Mouse (Mus musculus) heart, adult 11 months (tissue): ENCODE results near the gene Dusp16.
A peak's percentile ranks its signal among the peaks of the same experiment; 100 is the strongest.

Source experiments
- DNase-seq: peaks from one replicate; pipeline ENCODE4 v3.0.0; 2022

Gene Dusp16

DNA sequence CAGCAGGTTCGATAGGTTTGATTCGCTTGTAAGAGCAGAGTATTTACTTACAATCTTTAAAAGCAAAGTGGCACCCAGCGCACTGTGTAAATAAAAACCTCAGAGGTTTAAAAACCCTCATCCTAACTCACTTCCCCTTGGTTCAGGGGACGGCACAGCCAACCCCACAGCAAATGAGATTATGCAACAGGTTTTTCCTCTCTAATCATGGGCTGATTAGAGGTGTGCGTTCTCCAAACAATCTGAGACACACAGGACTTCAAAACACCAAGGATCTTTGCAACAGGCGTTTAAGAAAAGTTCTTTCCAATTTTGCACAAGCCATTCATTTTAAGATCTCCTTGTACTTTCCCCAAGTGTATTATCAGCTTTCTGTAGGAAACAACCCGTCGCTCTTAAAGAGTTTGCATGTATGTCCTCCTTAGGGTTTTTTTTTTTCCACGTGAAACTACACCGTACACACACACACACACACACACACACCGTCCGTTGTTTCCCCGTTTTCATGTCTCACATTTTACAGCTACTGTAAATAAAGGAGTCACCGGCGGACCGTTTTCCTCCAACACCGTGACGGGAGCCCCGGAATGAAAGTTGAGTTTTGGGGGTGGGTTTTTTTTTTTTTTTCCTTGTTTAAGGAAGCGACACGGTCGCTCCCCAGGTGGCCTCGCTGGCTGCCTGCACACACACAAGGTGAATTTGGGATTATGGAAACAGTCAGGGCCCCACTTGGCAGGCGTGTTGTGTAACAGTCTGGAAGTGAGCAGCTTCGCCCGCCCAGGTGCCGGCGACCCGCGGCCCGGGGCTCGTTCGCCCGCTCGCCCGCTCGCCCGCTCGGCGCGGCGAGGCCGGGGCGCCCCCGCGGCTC is 940 bp downstream of the Dusp16 start:
- DNase-seq = peak; percentile 95

DNA sequence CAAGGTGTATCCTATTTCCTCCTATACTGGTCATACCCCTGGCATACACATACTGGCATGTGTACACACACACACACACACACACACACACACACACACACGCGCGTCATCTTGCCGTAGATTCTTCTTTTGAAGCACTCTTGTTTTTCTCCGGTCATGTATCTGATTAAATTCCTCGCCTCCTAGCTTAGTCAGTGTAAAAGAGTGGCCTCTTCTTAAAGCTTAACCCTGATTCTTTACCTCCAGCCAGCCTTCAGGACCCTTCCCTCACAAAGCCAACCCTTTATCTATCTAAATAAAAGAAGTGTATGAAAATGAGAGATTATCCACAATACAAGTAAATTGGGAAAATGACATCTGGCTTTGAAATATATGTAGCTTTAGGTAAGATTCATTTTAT is 3.3 kb downstream of the Dusp16 start:
- DNase-seq = no peak

DNA sequence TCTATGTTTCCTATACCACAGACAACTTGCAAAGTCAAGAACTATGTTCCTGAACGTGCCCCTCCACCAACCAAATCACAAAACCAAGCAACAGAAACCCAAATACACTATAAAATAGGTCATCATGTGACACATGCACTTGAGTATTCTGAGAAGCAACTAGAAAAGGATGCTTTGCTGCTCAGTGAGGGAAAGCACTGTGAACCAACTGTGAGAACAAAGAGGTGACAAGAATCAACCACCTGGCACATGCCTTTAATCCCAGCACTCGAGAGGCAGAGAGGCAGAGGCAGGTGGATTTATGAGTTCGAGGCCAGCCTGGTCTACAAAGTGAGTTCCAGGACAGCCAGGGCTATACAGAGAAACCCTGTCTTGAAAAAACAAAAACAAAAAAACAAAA is 6.0 kb downstream of the Dusp16 start:
- DNase-seq = no peak

DNA sequence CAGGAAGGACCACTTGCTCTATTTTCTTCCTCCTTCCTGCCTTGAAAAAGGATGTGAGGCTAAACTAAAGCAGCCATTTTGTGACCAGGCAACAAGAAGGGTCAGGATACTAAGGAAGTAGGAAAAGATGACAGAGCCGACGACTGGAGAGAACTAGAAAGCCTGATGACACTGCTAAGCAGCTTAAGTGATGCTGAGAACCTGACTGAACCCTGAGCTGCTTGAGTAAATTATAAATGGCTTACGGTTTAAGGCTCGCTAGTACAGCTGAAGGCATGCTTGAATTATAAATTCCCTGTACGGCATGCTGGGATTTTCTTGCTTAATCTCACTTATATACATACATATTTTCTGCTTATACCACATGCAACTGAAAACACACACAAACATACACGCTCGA is 9.5 kb downstream of the Dusp16 start:
- DNase-seq = no peak

DNA sequence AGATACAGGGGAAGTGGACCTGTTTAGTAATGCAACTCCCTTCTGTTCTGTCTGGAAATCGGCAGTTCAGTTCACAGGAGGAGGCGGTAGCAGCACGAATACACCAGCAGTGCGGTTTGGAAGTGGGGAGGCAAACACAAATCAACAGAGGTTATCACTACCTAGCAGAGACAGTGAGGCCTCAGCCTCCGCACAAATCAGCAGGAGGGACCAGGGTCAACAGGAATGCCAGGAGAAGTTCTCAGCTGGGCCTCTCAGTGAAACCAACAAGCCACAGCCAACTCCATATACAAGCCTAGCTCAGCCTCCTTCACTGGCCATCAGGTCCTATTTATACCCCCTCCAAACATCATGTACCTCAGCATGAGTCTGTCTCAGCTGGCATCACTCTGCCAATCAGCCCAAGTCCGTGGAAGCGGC is 10.9 kb downstream of the Dusp16 start:
- peak; percentile 88 for DNase-seq

DNA sequence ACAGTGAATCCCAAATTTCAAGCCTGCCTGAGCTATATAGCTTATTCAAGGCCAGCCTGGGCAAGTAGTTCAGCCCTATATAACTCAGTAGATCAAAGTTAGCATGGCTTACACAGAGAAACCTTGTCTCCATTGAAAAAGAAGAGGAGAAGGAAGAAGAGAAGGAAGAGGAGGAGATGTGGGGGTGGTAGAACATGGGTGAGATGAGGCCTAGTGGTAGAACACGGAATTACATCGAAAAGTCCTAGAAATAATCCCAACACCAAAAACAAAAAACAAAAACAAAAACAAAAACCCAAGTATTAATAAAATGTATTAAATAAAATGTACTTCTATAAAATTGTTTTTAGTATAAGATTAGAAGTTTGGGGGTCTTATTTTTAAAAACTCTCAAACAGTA is 12.4 kb downstream of the Dusp16 start:
- no peak for DNase-seq

DNA sequence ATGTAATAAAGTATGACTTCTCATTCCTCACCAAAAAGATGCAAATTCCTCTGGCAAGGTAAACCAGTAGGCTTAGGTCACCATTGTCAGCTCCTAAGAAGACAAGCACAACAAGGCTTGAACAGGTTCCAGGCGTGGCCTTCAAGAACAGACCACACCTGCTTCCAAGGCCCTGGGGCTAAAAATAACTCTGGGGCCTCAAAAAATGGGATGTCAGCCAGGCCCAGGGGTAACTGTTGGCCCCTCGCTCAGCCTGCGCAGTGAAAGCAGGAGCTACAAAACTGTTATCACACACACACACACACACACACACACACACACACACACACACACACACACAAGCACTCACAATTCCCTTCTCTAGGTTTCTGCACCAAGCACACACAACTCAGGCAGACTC is 18.5 kb downstream of the Dusp16 start:
- peak; percentile 95 for DNase-seq

DNA sequence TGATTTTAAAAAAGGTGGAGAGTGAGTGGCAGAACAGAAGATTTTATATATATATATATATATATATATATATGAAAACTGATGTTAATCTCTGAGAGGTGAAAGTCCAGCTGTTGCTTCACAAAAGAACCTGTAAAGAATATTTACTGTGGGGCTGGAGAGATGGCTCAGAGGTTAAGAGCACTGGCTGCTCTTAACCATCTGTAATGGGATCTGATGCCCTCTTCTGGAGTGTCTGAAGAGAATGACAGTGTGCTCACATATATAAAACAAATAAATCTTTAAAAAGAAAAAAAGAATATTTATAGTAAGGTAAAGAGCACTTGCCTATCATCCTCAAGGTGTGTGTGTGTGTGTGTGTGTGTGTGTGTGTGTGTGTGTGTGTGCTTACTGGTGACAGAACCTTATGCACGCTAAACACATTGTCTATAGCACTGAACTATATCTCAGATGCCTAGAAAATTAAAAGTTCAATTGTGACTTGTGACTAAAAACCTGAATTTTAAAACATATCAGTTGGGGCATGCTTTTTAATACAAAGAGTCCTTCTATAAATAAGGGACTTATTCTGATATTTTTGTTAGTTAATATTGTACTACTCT is 19.0 kb downstream of the Dusp16 start:
- no peak for DNase-seq

DNA sequence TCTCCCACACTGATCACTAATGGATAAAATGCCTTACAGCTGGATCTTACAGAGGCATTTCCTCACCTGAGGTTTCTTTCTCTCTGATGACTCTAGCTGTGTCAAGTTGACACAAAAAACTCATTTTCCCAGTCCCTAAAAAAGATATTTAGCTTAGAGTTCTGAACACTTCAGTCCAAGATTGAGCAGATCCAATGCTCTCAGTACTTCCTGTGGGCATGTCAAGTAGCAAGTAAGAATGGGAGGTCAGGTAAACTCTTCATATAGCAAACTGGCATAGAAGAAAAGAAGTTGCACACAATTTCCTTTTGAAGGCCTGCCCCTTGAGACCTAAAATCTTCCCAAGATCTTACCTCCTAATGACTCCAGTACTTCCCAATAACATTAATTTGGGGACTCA is 22.1 kb downstream of the Dusp16 start:
- no peak for DNase-seq

DNA sequence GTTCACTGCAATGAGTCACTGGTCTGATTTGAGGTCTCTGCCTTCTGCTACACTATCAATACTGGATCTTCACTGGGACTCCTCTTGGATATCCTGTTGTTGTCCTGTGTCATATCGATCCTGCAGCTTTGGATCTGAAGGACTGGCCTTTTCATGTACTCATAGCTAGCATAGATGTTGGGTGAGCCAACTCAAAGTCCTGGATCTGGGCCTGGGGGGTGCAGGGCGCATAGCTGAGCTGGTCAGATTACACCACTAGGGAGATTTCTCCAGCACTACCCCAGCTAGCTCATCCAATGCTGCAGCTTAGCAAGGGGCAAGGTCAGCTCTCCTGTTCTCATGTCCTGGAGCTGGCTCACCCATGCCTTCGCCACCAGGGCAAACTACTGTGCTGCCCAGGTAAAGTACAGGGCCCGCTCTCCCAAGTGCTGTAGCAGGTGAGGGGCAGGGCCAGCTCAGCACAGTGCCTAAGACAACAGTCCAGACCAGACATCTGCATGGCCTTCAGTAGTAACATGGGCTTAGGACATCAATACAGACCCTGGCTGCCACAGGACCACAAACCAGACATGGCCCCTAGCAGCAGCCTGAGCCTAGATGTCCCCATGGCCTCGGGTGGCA is 27.9 kb downstream of the Dusp16 start:
- DNase-seq = peak; percentile 90

DNA sequence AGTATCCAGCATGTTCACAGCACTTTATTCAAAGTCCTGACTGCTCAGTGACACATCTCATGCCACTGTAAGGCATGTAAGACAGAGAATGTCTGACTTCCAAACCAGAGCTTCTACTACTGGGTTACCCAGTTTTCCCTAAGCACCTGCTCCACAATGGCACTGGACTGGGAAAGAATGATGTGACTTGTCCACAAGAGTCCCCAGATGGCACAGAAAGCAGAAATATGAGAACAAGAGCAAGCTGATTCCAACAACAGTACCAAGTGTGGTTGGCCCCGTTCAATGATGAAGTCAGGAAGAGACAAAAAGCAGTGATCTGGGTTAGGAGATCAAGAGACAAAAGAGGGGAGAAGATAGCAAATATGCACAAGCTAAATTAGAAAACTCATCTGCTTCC is 29.0 kb downstream of the Dusp16 start:
- DNase-seq = no peak

DNA sequence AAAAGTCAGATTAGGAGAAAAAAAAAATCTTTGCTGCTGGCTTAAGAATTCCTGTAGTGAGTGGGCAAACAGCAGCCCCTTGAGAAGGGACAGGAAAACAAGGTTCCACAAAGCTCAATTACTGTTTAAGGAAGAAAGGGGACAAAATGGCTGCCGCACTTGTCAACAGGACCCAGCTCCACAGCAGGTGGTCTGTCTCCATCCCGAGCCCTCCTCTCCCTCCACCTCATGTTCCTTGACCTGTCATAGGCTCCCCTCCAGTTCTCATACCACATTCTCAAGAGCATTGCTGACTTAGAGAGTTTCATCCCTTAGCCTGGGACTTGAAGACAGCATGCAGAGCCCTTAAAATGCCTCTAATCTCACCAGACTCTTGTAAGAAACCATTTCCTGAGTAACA is 30.6 kb downstream of the Dusp16 start:
- DNase-seq = peak; percentile 53

DNA sequence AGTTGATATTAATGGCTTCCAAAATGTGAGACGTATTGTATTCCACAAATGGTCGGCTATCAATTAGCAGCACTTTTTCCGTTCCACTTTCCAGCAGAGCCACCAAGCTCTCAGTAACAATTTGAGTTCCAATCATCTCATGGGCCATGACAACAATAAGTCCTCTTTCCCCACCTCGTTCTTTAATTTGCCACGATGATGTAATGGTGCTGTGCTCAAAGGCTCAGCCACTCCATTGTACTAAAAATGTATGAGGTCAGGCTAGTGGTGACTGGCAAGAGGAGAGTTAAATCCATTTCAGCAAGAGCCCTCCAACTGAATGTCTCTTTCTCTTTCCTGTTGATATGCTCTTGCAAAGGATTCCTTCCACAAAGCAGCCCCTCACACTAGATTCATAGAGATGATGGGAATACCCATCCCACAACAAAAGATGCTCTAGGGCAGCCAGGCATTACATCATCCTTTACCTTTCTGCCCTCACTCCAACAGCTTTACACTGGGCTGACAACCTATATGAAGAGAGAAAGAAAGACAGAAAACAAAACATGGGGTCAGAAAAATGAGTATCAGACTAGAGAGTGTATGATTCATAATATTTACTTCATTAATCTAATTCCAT is 31.4 kb downstream of the Dusp16 start:
- peak; percentile 80 for DNase-seq

DNA sequence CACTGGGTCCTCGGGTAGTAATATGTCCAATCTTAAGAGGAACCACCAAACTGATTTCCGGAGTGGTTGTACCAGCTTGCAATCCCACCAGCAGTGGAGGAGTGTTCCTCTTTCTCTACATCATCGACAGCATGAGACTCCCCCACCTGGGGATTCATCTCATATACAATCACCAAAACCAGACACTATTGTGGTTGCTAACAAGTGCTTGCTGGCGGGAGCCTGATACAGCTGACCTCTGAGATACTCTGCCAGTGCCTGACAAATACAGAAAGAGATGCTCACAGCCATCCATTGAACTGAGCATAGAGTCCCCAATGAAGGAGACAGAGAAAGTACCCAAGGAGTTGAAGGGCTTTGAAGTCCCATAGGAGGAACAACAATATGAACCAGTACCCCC is 36.4 kb downstream of the Dusp16 start:
- DNase-seq = peak; percentile 78

DNA sequence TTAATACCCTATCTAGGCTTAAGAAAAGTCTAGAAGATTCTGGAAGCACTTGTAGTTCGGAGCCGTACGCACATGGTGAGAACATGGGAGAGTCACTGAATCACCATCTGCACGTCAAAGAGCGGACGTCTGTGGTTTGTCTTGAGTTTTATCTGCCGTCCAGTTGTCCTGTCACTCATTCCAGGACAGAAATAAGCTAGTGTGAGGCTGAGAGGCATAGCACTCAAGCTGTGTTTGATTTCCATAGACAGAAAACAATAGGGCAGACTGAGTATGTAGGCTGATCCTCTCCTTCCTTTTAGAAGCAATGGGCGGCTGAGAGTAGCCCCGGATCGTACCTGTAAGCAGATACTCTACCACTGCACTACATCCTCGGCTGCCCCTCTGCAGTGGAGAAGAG is 38.6 kb downstream of the Dusp16 start:
- DNase-seq = no peak

DNA sequence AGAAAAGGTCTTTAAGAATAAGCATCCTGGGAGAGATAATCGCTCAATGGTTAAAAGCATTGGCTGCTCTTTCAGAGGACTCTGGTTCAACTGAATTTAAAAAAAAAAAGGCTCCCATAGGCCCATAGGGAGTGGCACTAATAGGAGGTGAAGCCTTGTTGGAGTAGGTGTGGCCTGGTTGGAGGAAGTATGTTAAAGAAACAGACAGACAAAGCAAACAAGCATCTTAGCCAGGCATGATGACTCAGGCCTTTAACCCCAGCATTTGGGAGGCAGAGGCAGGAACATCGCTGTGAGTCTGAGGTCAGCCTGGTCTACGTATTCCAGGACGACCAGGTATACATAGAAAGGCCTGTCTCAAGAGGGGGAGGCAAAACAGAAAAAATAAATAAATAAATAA is 39.0 kb downstream of the Dusp16 start:
- DNase-seq = no peak

DNA sequence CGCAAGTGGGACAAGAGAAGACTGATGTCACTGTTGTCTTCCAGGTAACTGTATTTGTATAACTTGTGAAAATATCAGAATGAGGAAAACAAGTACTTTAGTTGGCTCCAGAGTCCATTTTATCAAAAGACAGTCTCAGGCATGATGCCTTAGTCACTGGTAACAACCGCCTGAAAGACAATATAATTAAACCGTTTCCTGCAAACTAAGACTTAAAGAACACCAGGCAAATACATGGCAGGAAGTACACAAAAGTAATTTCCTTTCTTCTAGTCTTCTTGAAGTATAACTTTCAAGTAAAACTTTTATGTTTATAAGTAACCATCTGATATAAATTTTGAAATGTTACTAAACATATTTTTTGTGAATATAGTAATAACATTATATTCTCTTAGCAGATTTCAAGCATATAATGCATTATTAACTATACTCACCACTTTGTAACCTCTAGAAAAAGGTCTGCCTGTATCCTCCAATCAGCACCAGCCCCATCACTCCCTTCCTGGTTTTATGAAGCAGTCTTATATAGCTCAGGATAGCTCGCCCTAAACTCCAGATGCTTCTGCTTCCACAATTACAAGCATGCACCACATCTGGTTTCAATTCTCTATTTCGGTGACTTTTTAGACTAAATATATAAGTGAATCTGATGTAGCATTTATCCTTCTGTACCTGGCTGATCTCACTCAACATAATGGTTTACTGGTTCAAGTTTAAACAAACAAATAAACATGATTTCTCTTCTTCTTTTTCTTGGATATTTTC is 40.4 kb downstream of the Dusp16 start:
- no peak for DNase-seq

DNA sequence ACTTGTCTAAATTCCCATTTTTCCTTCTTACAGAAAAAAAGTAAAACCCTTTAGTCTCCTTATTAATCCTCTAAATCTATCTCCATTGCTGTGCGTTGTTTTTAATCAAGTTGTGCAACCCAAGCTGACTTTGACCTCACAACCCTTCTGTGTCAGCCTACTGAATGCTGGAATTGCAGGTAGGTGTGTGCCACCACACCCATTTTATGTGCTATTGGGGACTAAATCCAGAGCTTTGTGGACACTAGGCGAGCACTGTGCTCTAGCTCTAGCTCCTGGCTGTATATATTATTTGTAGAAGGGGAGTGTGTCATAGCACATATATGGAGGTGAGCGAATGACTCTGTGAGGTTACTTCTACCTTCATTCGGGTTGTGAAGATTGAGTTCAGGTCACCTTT is 41.3 kb downstream of the Dusp16 start:
- DNase-seq = no peak

DNA sequence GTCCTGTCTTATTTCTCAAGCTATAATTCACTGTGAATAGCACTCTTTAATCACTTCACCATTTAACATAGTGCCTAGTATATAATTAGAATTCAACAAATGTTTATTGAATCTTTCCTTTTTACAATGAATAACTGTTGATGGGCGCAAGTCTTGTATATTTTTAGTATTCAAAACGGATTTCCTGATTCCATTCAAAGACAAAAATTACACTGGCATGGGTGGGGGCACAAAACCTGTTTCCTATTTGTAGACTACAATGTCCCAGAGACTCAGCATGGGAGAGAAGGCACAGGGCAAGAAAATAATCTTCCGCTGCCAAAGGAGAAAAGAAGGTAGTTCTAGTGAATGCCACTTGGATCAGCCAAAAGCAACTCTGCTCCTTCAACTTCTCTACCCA is 44.3 kb downstream of the Dusp16 start:
- no peak for DNase-seq

DNA sequence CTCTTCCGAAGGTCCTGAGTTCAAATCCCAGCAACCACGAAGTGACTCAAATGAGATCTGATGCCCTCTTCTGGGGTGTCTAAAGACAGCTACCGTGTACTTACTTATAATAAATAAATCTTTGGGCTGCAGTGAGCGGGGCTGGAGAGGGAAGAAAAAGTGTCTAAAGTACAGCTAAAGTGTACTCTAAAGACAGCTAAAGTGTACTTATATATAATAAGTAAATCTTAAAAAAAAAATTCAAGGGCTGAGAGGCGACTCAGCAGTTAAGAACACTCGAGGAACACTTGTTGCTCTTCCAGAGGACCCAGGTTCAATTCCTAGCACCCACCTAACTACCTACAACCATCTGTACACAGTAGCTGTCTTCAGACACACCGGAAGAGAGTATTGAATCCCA is 46.5 kb downstream of the Dusp16 start:
- DNase-seq = no peak

DNA sequence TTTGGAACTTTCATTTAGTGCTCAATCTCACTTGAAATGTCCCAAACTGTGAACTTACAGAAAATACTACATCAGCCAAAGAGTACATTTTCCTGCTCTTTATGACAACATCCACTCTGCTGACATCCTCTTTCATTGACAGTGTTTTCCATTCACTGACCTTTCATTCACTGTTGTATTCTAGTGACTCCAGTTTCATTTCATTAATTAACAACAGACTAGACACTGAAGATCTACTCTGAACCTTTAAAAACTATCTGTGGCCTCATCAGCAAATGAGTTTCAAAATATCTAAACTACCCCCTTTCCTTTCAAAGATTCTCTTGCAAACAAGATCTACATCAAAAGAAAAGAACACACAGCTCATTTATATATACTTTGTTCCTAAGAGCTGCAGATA is 48.9 kb downstream of the Dusp16 start:
- no peak for DNase-seq

DNA sequence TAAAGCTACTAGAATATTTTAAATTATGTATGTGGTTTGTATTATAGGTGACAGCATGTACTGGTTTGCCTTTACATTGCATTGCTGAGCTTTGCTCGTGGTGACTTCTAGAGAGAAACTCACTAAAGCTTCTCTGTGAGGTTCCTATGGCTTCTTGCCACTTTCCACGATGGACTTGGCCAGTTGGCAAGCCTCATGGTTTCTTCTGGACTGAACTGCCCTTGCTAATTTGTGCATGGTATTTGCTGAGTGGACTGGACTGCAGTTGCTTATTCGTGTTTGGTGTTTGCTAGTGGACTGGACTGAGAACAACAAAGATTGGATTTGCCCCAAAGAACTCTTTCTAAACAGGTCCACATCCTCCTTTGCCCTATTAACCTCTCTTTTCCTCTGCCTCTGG is 55.6 kb downstream of the Dusp16 start:
- peak; percentile 89 for DNase-seq

DNA sequence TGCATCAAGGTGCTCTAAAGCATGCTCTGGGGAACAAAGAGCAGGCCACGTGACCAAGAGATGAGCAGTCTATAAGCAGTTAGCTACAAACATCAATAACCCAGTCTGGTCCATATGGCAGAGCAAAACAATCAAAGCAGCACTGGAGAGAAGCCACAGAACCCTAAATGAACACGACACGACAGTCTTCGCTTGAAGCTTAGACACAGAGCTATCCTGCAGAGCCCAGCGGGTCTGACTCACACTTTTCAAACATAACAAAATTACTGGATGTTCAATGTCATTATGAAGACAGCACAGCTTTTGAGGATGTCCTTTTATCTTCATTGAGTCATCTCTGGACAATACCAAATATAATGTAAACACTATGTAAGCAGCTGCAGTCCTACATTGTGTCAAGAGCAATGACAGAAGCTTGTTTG is 58.6 kb downstream of the Dusp16 start:
- no peak for DNase-seq
